Mouse (Mus musculus): ENCODE measurements at regions not wholly inside any gene's neighbourhood (a gene's known extent, or its start where the extent isn't known, plus 50 kb on each side); places are given as distances from the start of the nearest gene placed in this dataset.

DNA sequence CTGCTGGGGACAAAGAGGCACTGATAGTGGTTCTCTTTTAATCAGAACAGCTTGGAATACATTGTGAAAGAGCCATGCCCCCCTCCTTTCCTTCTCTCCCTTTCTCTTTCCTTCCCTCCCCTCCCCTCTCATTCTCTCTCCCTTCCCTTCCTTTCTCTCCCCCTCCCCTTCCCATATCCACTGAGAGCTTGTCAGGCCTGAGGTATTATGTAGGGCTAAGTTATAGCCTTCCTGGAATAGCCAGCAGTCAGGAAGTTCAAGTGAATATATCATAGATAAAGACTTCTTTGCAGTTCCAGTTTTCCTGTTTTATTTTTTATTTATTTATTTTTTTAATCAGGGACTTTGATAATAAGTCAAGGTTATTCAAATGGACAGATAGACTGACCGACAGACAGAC, 156.5 kb upstream of the Ppp2r3a start:
- no peak for DNase-seq
- intact Hi-C loops (cut with DNase I): no loop called here

DNA sequence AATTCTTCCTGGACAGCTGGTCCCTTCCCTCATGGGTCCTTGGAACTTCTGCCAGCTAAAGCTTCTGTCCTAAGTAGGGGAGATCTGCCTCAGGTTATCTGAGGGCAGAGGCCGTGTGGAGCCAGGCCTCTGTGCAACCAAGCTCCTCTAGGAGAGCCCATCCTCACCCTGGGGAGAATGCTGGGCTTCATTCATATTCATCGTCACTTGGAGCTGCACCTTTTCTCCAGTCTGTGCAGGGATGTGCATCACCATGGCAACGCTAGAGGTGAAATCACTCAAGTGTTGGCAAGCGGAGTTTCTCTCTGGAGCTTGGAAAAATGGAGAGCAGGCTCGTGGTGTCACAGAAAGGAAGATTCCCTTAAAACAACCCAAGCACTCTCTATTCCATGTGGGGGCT, 155.5 kb upstream of the Ppp2r3a start:
- no peak for DNase-seq
- intact Hi-C loops (cut with DNase I): no loop called here

DNA sequence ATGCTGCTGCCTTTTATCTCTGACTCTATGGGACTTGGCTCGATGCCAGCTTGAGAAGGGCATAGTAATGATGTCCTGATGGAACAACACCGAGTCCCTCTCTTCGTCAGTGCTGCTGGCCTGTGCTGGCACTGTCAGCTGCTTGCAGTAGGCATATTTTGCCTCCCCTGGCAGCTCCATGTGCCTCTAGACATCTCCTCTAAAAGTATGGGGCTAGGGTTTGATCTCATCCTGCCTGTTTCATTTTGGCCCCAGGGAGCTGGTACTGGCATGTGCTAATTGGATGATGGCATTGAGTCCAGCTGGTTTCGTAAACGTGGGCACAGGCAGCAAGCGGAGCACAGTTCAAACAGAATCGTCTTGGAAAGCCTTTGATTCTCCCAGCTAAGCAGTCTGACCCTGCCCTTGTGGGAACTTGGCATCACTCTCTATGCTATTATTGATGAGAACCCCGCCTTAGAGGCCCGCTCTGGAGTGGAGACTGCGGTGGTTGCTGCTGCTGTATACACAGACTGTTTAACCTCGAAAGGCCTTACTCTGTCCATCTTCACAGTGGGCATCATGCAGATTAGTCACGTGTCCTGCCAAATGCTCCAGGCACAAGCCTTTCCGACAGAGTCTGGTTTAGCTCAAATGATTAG, 153.0 kb upstream of the Ppp2r3a start:
- intact Hi-C loops (cut with DNase I): no loop called here

DNA sequence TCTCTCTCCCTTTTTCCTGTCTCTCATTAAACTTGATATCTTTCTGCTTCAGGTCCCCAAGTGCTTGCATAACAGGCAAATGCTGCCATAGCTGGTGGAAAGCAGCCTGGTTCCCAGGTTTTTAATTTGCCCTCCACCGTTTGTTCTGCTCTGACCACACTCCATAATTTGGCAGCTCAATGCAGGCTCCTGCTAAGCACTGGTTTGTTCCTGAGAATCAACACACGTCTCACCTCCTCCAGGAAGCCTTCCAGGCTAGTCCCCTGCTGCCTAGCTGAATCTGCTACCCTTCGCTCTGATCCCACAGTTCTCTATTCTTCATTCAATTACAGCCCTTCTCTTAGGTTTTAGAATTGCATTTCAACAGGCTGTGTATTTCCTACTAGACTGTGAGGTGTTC, 152.4 kb upstream of the Ppp2r3a start:
- intact Hi-C loops (cut with DNase I): no loop called here
- no peak for DNase-seq

More for the DNA sequence above, 153.0 kb upstream of the Ppp2r3a start:
- no peak for DNase-seq

DNA sequence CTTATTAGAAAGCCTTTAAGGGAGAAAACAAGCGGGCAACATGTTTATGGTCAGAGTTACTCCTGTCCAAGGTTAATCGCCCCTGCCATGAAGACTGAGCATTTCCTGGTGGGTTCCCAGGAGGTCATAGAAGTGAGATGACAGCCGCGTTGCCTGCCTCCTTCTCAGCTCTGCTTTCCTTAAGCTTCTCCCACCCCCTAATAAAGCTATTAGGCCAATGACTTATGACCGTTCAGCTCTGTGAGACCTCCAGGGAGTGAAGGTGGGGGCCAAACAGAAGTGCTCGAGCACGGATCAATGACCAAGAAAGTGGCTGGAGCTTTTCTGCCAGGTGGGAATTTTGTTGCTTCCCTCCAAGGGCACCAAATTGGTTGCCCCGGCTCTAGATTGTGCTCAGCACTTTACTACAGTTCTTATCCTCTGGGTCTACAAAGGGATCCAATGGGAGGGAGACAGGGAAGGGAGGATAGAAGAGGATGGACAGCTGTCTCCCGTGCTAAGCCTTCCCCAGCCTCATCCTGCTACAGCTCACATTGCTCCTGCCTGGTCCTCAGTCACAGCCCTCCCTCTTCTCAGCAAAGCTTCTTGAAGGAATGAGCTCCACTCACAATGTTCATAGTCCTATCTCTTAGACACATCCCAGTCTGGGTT, 151.1 kb upstream of the Ppp2r3a start:
- intact Hi-C loops (cut with DNase I): no loop called here
- no peak for DNase-seq

DNA sequence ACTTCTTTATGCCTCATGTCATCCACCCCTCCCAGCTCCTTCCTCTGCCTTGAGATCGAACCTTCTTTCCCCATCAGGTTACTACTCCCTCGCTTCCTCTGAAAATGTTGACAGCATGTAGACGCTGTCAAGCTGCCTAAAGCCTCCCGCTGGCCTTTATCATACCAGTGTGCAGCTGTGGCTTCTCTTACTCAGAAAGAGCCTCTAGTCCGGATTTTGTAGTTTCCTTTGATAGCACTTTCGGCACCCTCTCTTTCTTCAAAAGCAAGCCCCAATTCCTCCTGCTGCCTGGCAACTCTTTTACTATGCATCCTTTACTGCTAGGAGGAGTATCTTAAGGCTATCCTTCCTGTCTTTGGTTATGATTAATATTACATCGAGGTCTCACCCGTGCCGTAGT, 149.8 kb upstream of the Ppp2r3a start:
- intact Hi-C loops (cut with DNase I): no loop called here
- peak in 1 of 2 experiments; percentile 22 for DNase-seq

DNA sequence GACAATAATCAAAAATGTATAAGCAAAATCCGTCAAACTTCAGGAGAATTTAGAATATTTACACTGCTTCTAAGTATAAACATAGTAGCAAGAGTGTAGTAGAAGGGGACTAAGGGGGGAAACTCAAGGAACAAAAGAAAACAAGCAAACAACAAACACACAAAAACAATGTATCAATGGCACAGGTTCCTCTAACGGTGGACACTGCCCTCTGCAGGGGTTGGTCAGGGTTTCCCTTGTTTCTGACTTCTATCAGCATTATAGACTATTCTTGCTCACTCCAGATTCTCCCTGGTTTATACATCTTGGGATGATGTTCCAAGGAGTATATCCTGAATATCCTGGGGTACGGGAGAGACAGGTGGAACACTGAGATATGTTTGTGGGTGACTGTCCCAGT, 147.3 kb upstream of the Ppp2r3a start:
- intact Hi-C loops (cut with DNase I): loop anchor here (2.0 to 5.0 kb wide), 2 partner anchors 84 to 217 kb away; no protein-coding TSS in a partner anchor
- no peak for DNase-seq

DNA sequence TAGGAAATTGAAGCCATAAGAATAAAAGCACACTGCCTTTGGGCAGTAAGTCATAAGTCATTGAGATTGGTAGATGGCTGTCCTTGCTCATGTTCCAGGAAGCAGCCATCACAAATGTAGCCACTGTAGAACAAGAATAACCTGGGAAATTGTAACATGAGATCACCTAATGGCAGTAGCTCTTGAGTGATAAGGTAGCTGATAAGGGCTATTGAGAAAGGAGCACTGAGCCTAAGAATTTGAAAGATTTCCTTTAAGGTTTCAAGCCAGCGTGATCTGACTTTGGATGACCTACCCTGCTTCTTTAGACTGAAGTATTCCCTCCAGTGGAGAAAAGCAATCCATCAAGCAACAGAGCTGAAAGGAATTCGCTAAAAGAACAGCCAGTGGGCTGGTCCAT, 117.8 kb upstream of the Ppp2r3a start:
- intact Hi-C loops (cut with DNase I): no loop called here
- DNase-seq: no peak

DNA sequence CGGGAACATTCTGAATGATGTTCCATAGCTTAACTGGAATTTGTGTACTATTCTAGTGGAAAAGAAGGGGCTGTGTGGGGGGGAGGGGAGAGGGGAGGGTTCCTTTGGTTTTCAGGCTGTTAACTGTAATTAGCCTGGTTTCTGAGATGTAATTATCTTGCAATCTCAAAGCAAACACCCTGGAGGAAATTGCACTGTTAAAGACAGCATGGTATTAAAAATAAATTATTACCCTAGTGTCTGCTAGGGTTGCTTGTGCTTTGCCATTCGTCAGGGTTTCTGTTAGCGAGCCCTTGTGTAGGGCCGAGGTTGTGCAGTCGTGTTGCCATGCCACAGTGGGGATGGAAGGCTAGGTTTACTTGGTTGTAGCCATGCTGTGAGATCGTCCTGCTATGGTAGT, 105.0 kb upstream of the Ppp2r3a start:
- intact Hi-C loops (cut with DNase I): no loop called here

DNA sequence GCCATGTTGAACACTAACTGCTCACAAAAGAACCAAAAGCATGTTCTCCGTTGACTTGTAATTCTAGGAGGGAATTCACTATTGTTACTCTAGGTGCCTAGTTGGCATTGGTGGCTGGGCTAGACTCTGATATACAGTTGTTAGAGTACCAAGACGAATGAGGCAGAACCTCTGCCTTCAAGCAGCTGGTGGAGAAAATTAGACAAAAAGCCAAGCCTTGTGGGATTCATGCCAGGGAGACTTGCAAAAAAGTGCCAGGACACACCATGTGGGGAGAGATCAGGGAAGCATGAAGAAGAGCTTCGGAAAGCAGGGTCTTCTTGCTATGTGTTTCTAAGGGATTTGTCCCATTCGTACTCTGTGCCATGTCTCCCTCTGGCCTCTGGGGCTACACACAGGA, 97.2 kb upstream of the Ppp2r3a start:
- no peak for DNase-seq
- intact Hi-C loops (cut with DNase I): no loop called here

More for the DNA sequence above, 105.0 kb upstream of the Ppp2r3a start:
- no peak for DNase-seq

DNA sequence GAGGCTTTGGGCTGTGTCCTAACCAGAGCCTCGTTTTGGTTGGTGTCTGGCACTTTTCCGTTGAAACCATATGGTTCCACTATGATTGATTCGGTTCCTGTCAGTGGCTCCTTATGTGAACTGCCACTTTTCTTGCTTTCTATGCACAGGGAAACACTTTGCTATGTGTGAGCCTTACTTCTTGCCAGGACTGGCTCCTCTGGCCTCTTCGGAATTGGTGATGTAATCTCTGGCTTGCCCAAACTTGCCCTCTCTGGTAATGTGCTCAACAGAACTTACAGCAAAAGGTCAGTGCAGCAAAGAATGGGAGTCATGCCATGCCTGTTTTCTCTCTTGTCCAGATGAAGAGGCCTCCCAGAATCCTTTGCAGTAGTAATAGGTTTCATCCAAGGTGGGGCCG, 91.3 kb upstream of the Ppp2r3a start:
- no peak for DNase-seq
- intact Hi-C loops (cut with DNase I): no loop called here

DNA sequence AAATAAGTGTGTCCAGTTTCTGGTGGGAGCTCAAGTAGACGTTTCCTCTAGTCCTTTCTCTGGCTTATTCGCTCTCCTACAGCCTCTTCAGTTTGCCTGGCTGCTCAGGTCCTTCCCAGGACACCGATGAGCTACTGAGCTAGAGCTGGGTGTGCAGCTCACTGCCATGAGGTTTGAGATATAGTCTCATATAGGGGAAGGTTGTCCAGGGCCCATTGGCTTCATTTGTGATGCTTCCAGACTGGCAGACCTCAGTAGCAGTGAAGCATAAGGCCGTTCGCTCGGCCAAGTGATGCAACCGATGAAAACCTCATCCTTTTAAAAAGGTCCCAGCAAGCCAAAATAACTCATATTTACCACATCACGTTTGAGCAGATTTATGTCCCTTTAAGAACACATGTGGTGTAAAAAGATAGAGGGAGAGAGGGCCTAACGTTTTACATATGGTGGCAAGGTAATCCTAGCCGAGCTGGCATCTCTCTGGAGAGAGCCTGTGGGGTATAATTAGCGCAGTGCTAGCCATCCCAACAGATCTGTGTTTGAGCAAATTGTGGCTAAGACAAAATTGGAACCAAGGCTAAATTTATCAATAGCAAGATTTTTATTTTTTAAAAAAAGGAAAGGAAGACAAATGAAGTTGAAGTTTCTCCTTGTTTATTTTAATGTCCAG, 89.3 kb upstream of the Ppp2r3a start:
- intact Hi-C loops (cut with DNase I): no loop called here
- no peak for DNase-seq

DNA sequence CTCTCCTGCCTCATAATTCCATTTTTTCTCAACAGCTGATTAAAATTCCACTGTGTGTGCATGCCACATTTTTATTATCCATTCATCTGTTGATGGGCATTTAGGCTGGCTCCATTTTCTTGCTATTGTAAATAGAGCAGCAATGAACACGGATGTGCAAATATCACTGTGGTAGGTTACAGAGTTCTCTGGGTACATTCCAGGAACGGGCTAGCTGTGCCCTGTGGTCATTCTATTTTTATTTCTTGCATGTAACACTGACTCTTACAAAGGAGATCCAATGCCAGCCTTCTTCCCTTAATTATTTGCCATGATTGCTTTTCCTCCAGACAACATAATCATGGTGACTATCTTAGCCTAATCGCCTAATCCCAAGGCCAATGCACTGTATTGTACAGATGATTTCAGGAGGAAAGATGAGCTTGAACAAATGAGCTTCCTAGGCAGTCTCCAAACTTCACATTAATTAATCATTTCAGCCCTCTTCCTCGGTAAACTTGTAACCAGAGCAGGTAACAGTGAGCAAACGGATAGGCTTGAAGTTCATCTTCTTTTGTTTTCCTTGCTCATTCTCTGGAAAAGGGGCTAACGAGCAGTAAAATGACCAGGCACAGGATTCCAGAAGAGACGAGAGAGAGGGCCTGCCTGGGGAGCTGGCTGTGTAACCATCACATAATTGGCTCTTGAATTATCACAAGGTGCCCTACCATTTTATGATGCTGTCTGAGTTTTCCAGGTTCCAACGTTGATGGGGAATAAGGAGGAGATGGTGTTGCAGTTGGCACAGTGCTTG, 77.6 kb upstream of the Ppp2r3a start:
- peak; percentile 19 to 45 for DNase-seq
- intact Hi-C loops (cut with DNase I): no loop called here

DNA sequence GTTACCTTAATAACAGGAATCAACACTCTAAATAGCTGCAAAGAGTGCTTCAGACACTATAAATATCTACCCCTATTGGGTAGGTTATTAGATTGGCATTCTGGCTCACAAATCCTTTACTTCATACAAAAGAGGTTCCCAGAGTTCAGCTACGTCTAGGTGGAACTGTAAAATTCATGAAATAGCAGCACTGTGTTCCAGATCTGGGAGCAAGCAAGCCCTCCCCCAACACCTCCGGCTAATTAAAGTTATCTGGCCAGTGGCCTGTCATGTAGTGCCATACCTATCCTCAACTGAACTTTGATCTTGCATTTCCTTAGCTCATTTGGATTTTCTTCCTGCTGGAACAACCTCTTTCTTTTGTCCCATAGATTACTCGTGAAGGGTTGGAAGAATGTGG, 75.4 kb upstream of the Ppp2r3a start:
- intact Hi-C loops (cut with DNase I): no loop called here
- DNase-seq: peak in 1 of 2 experiments; percentile 35

DNA sequence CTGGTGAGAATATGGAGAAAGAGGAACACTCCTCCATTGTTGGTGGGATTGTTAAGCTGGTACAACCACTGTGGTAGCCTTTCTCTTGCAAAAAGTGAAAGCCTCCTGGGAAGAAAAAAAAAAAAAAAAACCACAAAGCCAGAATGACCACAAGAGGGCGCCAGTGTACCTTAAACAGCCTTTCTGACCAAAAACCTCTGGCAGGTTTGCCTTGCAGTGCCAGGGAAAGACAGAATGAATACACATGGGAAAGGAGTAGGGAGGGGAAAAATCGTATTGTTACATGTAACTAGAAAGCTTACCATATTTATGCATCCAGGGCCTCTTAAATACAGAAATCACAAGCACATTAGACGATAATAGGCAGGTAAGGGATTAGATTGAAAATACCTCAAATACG, 62.4 kb upstream of the Ppp2r3a start:
- intact Hi-C loops (cut with DNase I): loop anchor here (2.0 to 10.0 kb wide), 5 partner anchors 85 to 1231 kb away; no protein-coding TSS in a partner anchor
- peak; percentile 61 to 77 for DNase-seq

DNA sequence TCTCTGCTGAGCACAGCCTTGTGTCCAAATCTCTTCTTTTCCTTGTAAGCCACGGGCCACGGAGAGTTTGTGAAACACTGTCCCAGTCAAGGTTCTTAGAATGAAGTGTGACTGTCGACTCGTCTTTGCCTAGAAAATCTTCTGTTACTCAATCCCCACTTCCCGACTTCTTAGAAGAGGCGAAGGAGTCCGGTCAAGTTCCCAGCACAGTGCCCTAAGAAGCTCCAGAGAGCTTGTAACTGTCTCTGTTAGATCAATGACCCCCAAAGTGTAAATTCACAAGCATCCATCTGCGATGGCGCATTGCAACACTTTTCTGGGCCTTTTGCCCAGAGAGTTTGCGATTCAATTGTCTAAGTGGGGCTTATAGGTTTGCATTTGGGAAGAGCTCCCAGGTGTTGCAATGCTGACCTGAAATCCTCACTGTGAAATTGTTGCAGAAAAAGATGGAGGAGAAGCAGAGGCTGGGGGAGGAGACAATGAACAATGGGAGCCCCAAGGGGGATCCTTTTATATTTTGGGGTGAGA, 54.9 kb upstream of the Ppp2r3a start:
- intact Hi-C loops (cut with DNase I): no loop called here
- no peak for DNase-seq

DNA sequence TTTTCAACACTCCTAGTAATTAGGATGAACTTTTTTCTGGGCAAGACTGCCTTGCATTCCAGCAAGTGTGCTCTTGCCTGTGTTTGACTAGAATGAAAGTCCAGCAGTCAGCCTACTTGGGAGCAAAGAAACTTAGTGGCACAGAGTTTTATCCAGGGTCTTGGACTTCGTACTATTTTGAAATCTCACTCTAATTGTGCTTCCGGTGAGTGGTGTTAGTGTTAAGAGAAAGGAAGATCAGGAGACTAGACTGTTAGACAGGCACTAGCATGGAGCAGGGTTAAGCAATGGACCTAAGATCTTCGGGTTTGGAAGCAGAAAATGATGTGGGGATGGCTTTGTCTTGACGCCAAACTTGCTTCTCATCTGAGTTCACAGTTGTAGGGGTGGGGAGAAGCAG, 54.1 kb upstream of the Ppp2r3a start:
- DNase-seq: no peak

More for the DNA sequence above, 54.1 kb upstream of the Ppp2r3a start:
- intact Hi-C loops (cut with DNase I): no loop called here

Data from heart, postnatal 14 days (tissue).